Mouse (Mus musculus) ovary, postnatal 10 days (tissue): ENCODE results near the gene Cc2d1a.

Source experiments
- DNase-seq: peaks from one replicate; pipeline ENCODE4 v3.0.0; 2022; ENCODE audit warnings: low spot score

Cc2d1a gene

DNA sequence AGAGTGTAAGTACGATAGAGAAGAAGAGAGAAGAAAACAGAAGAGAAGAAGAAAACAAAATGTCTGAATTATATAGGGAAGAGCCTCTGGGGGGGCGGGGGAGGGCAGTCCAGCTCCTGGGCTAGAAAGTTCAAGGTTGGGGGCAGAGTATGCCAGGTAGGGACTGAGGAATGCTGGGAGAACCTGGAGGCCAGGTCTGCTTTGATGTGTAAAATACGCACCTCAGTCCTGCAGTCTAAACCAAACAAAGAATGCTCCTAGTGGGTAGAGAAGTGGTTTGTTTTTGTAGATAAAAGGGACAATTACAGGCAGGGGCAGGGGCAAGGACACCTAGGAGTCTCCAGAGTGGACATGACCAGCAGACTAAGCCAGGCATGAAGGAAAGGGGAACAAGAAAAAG lies 29.7 kb upstream of the Cc2d1a start:
- no peak for DNase-seq

DNA sequence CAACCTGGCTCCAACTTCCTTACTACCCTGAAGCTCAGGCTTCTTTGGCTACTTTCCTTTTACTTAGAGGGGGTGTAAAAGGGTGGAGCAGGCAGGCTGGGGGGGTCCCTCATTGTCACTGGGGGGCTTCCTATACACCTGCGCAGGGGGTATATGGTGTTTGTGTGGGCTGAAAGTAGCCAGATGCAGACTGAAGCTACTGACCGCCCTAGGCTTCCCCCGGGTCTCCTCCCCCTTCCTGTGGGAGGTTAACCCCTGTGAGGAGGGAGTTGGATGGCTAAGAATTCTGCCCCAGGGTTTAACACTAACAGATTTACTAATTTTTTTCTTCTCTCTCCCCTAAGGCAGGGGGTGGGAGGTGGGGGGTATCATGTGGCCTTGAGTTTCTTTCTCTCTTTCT lies 28.8 kb upstream of the Cc2d1a start:
- DNase-seq, result no peak

DNA sequence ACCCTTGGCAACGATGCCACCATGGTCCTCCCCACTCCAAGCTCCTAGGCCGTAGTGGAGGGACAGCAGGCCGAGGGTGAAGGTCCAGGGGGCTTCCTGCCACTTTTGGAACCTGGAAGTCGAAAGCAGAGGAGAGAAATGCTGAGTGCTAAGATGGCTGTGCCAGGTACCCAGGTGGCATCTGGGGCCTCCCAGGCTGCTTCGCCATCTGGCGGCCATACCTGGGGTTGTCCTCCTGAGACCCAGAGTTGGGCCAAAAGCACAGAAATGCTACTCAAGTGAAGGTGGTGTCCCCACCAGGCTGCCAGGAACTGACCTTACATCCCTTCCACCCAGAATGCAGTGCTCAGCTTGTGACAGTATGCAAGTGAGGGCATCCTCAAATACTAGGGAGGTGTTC lies 26.1 kb upstream of the Cc2d1a start:
- DNase-seq, result no peak

DNA sequence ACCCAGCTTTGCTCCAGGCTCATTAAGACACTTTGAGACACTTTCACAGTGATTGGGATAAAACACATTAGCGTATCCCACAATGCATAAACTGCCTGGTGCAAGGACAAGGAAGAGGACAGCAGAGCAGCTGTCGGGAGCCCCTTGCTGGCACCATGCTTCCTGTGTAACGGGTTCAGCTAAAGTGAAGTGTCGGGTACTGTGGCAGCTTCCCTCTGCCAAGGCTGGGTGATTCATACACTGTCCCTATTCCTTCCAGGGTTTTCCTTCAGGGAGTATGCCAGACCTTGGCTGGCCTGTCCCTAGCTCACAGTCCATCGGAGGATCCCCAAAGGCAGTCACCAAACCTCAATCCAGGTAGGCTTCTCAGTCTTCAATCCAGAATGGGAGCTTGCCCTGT lies 22.4 kb upstream of the Cc2d1a start:
- no peak for DNase-seq

DNA sequence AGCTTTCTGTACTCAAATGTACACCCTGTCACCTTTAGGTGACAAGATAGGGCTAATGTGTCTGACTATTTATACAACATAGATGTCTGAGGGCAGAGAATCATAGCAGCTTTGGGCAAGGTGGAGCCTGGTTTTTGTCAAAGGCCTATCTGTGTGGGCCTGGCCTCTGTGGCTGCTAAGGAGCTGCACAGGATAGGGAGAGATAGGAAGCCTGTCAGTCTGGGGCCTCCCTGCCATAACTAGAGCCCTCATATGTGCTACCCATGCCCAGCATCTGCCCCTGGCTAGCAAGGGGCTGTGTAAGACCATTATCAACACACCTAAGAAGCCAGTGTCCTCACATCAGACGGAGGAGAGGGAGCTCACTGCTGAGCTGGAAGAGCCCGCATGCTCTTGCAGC lies 20.0 kb upstream of the Cc2d1a start:
- no peak for DNase-seq

DNA sequence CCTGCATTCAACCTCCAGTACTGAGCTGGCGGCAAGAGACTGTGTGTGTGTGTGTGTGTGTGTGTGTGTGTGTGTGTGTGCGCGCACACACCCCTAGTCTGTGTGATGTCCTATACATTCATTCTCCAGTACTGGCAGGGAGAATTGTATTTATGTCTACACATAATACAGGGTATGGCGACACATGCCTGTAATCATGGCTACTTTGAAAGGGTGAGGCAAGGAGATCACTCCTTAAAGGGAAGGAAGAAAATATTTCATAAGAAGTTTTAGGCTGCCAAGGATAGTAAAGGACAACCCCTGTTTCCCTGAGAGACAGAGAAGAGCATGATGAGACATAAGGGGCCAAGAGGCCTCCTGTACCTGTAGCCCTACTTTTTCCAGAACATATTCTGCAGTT lies 9.9 kb upstream of the Cc2d1a start:
- DNase-seq, result no peak

DNA sequence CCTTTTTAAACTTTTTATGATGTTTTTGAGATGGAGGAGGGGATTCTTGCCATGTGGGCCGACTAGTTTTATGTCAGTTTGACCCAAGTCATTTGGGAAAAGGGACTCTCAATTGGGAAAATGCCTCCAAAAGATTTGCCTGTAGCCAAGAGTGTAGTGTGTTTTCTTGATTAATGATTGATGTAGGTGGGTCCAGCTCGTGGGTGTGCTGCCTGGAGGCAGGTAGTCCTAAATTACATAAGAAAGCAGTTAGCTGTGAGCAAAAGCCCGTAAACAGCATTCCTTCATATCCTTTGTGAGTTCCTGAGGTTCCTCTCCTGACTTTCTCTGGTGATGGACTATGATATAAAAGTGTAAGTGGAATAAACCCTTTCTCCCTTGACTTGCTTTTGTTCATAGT lies 1.4 kb upstream of the Cc2d1a start:
- DNase-seq, result no peak

DNA sequence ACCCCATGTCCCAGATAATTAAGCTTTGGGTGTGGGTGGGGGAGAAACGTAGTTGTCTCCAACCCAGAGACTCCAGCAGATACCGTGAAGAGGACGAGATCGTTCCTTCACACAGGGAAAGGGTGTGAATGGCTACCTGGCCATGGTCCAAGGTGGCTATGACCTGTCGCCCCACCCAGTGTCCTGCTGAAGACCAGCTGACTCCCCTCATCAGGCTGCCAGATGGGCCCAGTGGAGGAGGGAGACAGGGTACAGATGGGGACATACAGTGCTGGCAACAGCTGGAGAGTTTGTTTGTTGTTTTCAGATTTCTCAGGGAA lies 755 bp upstream of the Cc2d1a start:
- DNase-seq, result no peak

DNA sequence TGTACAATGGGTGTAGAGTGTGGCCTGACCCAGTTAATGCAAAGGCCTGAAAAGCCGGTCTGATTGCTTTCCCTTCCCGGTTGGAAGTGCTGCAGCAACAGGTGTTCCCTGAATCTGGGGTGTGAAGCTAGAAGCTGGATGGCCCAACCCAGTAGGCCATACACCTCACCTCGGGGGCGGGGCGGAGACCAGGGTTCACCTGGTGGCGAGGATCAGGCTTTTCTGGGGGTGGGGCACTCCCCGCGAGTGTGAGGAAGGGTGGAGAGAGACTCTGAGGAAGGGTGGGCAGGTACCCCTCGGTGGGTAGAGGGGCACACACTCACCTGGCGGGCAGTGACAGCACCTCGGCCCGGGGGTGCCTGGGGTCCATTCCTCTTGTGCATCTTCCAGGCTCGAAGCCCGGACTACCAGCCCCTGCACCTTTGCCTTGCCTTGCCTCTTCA lies 391 bp downstream of the Cc2d1a start:
- DNase-seq, result no peak

DNA sequence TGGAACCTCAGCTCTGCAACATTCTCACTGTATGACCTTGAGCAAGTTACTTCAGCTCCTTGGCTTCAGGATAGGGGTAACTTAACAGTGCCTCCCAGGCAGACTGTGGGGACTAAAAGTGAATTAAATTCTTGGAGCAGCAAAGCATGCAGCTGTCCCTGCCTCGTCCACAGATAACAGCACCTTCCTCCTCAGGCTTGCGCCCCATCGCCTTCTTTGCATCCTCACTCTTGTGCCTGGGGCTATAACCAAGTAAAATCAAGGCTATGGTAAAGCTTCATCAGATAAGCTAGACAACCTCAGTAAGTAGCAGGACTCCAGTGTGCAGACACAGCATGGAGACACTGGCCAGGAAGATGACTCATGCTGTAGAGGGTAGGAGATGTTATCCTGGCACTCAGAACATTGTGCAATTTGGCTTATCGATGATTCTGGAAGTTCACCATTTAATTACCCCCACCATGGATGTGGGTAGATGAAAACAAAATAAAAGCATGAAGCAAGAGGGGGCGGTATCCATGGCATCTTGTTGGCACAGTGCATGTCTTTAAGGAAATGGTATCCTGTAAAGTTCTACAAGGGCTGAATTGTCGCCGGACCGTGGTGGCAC lies 3.0 kb downstream of the Cc2d1a start:
- DNase-seq, result no peak

DNA sequence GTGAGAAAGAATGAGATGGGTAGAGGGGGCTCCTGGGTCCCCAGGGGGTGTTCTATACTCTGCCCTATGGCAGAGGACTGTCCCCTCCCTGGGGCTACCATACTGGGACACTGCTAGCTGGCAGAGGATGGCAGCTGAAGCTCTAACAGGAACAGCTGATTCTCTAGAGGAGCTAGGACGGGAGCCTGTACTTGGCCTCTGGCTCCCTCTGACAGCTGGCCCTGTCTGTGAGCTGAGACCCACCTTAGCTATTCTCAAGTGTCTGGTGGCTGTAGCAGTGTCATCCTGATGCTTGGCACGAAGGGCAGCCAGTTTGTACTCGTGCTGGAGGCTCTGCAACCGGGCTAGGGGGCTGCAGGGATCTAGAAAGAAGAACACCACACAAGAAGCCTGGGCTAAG lies 6.9 kb downstream of the Cc2d1a start:
- DNase-seq, result no peak

DNA sequence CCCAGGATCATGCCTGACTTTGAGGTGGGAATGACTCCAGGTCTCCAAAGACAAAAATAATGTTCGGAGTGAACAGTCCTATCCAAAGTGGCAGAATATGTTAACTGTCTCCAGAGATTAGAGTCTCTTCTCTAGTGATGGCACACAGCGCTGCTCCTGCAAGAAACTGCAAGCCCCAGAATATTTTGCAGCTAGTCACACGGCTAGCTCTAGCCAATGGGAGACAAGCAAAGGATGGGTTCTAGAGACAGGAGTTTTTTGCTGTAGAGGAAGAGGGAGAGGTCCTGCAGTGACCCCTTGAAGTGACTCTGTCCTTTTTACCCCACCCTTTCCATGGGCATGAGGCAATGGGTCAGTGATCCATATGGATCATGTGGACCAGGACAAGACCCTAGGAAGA lies 9.9 kb downstream of the Cc2d1a start:
- no peak for DNase-seq

DNA sequence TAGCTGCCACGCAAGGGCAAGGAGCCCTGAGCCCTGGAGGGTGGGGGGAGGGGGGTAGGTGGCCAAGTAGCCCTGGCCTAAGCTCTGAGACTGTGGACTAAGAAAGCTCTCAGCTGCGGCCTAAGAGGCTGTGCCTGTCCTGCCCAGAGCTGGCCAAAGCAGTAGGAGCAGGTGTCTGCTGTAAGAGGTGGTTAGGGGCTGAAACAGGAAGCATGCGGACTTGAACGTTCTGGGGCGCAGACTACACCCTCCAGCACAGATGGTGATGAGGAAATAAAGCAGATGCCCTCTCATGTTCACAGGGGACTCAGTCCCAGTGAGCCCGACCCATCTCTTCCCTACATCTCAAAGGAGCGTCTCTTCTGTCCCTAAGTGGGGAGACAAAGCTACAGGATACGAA lies 15.5 kb downstream of the Cc2d1a start:
- DNase-seq, result no peak

DNA sequence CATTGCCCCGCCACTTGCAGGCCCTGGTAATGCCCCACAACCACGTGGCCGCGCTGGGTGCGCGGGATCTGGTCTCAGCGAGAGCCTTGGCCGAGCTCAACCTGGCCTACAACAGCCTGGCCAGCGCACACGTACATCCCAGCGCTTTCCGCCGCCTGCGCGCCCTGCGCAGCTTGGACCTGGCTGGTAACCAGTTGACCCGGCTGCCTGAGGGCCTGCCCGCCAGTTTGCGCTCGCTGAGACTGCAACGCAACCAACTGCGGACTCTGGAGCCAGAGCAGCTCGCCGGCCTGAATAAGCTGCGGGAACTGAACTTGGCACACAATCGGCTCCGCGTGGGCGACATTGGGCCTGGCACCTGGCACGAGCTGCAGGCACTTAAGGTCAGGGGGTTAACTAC lies 16.9 kb downstream of the Cc2d1a start:
- DNase-seq, result no peak

DNA sequence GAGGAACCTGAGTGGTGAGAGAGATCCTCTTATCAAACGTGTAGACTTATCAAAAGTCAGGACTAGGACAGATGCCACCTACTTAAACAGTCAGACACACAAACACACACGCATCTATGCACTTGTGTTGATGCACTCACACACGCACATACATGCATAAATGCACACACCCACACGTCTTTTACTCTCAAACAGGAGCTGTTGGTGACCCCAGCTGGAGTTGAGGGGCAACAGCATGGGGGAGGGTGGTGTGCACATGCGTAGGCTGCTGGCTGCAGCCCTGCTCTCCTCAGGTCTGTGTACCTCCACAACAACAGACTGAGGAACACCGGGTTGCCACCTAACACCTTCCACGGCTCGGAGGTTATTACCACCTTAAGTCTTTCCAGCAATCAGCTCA lies 19.5 kb downstream of the Cc2d1a start:
- no peak for DNase-seq

DNA sequence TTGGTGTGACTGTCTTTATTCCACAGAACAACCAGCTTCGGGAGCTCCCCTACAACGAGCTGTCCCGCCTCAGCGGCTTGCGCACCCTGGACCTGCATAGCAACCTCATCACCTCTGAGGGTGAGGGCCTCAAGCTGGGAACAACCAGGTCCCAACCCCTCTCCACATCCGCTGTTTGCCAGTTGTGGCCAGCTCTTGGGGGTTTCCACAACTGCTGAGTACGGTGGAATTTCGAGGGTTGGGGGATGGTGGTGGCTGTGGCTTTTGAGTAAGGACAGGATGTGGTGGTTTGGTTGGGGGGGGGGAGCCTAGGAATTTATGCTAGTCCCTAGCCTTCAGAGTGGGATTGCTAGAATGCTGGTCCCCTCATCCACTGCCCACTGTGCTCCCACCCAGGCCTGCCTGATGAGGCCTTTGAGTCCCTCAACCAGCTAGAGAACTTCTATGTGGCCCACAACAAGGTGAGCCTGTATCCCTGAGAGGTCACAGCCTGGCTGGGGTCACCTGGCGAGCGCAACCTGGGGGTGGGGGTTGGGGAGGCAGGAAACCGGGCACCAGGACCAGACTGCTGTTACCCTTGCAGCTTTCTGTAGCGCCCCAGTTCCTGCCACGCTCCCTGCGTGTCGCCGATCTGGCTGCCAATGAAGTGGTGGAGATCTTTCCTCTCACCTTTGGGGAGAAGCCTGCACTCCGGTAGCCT lies 20.4 kb downstream of the Cc2d1a start:
- DNase-seq, result no peak

DNA sequence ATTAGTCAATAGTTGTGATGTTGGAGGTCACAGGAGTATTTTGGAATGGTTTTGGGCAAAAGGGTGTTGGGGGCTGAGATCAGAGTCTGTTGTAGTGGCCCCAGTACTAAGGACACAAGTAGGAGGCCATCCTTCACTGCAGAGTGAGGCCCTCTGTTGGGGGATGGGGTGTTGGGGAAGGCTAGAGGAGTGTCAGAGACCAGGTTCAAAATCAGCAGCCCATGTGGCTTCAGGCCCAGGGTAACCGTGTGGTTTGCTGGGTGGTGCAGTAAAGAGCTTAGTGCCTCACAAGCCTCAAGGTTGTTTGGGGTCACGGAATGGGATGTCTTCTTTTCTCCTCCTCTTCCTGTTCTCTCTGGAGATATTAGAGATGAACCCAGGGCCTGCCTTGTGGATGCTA lies 21.0 kb downstream of the Cc2d1a start:
- DNase-seq, result no peak

DNA sequence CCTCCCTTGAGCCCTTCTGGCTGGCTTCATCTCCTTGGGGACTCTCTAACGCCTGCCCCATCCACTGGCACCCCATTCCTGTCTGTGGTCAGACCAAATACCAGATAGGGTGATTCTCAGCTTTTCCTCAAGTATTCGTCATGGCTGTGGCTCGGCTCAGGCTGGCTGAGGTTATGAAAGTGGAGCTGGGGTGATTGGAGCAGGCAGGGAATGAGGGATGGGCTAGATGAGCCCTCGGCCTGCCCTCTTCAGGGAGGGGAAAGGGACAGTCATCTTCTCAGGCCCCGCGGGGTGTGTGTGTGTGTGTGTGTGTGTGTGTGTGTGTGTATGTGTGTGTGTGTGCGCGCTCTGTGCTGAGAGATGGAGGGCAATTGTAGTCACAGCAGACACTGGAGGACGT lies 22.1 kb downstream of the Cc2d1a start, which contains the start of gene Podnl1:
Podnl1 (plus strand) TSS at position 334 of the 400 bp plus-strand sequence.
- DNase-seq, result no peak

DNA sequence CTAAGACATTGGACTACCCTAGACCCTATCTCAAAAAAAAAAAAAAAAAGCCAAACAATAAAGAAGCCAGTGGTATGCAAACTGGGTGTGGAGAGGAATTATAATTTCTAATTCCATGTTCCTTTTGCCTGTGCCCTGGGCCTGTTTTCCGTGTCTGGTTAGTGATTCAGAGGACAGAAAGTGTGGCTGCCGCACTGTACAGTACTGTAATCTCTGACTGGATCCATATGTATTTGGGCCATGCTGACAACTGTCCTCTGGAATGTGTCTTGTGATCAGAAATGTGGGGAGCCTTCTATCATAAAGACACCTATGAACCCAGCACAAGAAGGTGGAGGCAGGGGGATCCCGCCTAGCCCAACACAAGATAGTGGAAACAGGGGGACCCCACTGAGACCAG lies 25.6 kb downstream of the Cc2d1a start:
- no peak for DNase-seq

DNA sequence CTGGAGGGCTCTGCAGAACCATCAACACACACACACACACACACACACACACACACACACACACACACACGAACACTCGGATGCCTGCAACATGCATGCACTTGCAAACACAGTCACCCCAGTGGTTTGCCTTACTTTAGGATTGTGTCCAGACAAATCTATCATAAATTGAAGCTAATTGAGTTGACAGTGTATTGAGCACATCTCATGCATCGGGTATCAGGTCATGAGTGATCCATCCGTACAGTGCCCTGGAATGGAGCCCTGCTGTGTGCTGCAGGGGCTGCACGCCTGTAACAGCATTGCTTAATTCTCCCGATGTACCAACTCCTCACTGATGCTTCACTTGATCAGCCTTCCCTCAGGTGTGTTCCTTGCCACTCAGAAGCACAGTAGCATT lies 32.1 kb downstream of the Cc2d1a start:
- no peak for DNase-seq

DNA sequence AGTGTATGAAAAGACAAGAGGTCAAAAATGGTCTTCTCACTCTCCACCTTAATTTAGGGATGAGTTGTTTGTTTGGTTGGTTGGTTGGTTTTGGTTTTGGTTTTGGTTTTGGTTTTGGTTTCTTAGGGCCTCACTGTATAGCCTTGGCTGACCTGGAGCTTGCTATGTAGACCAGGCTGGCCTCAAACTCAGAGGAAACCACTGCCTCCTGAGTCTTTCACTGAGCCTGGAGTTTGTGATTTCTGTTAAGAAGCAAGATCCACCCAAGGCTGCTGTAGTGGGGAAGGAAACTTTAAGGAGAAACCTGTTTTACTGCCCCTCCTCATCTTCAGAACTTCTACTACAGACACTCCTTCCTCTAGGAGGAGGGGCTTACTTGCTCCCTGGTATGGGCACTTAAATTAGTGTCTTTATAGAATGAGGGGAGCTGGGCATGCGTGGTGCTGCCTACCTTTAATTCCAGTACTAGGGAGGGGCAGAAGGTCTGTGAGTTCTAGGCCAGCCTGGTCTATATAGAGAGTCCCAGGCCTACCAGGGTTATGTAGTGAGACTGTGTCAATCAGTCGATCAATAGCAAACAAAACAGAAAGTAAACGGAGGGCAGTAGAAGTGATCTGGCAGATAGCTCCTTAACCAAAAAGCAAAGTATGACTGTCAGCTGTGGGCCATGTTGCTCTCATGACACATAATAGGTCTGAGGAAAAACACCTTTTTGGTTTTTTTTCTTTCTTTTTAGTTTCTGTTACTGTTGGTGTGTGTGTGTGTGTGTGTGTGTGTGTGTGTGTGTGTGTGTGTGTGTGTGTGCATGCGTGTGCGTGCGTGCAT lies 41.3 kb downstream of the Cc2d1a start:
- DNase-seq, result no peak

DNA sequence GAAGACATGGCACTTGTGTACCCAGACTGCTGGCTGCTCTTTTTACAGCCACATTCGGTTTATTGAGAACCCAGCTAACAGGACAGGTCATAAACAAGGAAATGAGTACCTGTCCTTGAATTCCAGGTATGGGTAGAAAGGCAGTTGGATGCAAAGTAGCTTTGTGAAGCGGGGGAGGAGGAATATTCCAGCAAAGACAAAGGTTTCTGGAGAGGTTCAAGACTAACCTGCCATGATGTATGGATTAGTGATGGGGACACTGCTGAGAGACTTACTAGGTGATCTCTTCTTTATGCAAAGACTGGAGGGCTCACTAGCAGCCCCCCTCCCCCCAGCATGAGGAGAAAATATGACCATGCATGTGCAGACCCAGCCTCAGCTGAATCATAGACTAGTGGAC lies 42.1 kb downstream of the Cc2d1a start:
- no peak for DNase-seq
